Mouse (Mus musculus): ENCODE data around the gene Kel. TPM values are rescaled to one million over a fixed set of nuclear protein-coding genes. Genes with fewer than 3 reads are reported as not detected.

Gene Kel
- polyA plus RNA-seq, 1 experiment, result 1.00 TPM

GRCm38 (mm10) chr6:41684911-41685310, 19.2 kb downstream of the Kel start:
- DNase-seq, result no peak
- no peaks in the 10 kb centered on the region; the same call in 1 of the 2 replicates for H3K4me1 ChIP-seq (replicated peaks; ENCODE audit: control insufficient read depth, insufficient read depth, low read length)
- WGBS, result 93% methylated on average over 5 of the region's 5 CpGs
- H3K27me3 ChIP-seq (ENCODE audit: control insufficient read depth, insufficient read depth, low read length), result no peaks in the 10 kb centered on the region
- no peak overlapping the region for H3K4me3 ChIP-seq (ENCODE audit: control insufficient read depth, insufficient read depth, low read length)
- TF ChIP-seq CTCF (IDR thresholded peaks at IDR 0.05; ENCODE audit: borderline replicate concordance, control insufficient read depth, extremely low read depth, insufficient read depth, low read length, poor library complexity) (no peak), POLR2A (IDR thresholded peaks at IDR 0.05; ENCODE audit: control insufficient read depth, extremely low read depth, insufficient read depth, low read length, poor library complexity) (no peak)
- no peaks in the 10 kb centered on the region for H3K36me3 ChIP-seq (ENCODE audit: control insufficient read depth, insufficient read depth, low read length)
- H3K27ac ChIP-seq (ENCODE audit: control insufficient read depth, insufficient read depth, low read length), result no peak overlapping the region

GRCm38 (mm10) chr6:41684131-41684530, 20.0 kb downstream of the Kel start, which contains the start of gene Llcfc1:
Gene Llcfc1 (plus strand): TSS chr6:41684431.
- Histone ChIP-seq H3K36me3 (ENCODE audit: control insufficient read depth, insufficient read depth, low read length) (no peaks in the 10 kb centered on the region), H3K4me3 (ENCODE audit: control insufficient read depth, insufficient read depth, low read length) (no peak within 1 kb of the TSS), H3K27me3 (ENCODE audit: control insufficient read depth, insufficient read depth, low read length) (no peaks in the 10 kb centered on the region), H3K4me1 (replicated peaks; ENCODE audit: control insufficient read depth, insufficient read depth, low read length) (no peaks in the 10 kb centered on the region; the same call in 1 of the 2 replicates), H3K27ac (ENCODE audit: control insufficient read depth, insufficient read depth, low read length) (no peak within 1 kb of the TSS)
- DNase-seq, result no peak
- WGBS, result 90% methylated on average over 2 of the region's 2 CpGs
- TF ChIP-seq CTCF (IDR thresholded peaks at IDR 0.05; ENCODE audit: borderline replicate concordance, control insufficient read depth, extremely low read depth, insufficient read depth, low read length, poor library complexity) (no peak), POLR2A (IDR thresholded peaks at IDR 0.05; ENCODE audit: control insufficient read depth, extremely low read depth, insufficient read depth, low read length, poor library complexity) (no peak)

- no peaks in the 10 kb centered on the region for H3K36me3 ChIP-seq (ENCODE audit: control insufficient read depth, insufficient read depth, low read length)
- H3K27ac ChIP-seq (ENCODE audit: control insufficient read depth, insufficient read depth, low read length), result no peak overlapping the region
- H3K4me1 ChIP-seq (replicated peaks; ENCODE audit: control insufficient read depth, insufficient read depth, low read length), result no peaks in the 10 kb centered on the region; the same call in 1 of the 2 replicates
- WGBS, result 84% methylated on average over 5 of the region's 5 CpGs
- no peak overlapping the region for H3K4me3 ChIP-seq (ENCODE audit: control insufficient read depth, insufficient read depth, low read length)
- DNase-seq, result no peak
- TF ChIP-seq POLR2A (IDR thresholded peaks at IDR 0.05; ENCODE audit: control insufficient read depth, extremely low read depth, insufficient read depth, low read length, poor library complexity) (no peak), CTCF (IDR thresholded peaks at IDR 0.05; ENCODE audit: borderline replicate concordance, control insufficient read depth, extremely low read depth, insufficient read depth, low read length, poor library complexity) (no peak)
- H3K27me3 ChIP-seq (ENCODE audit: control insufficient read depth, insufficient read depth, low read length), result no peaks in the 10 kb centered on the region
Measured at GRCm38 (mm10) chr6:41681656-41682055, 22.5 kb downstream of the Kel start.

- Histone ChIP-seq H3K4me3 (ENCODE audit: control insufficient read depth, insufficient read depth, low read length) (no peak within 1 kb of the TSS), H3K27me3 (ENCODE audit: control insufficient read depth, insufficient read depth, low read length) (no peaks in the 10 kb centered on the region), H3K27ac (ENCODE audit: control insufficient read depth, insufficient read depth, low read length) (no peak within 1 kb of the TSS), H3K36me3 (ENCODE audit: control insufficient read depth, insufficient read depth, low read length) (no peaks in the 10 kb centered on the region), H3K4me1 (replicated peaks; ENCODE audit: control insufficient read depth, insufficient read depth, low read length) (no peaks in the 10 kb centered on the region; the same call in 1 of the 2 replicates)
- 88% methylated on average over 1 of the region's 1 CpGs for WGBS
- TF ChIP-seq CTCF (IDR thresholded peaks at IDR 0.05; ENCODE audit: borderline replicate concordance, control insufficient read depth, extremely low read depth, insufficient read depth, low read length, poor library complexity) (no peak), POLR2A (IDR thresholded peaks at IDR 0.05; ENCODE audit: control insufficient read depth, extremely low read depth, insufficient read depth, low read length, poor library complexity) (no peak)
- no peak for DNase-seq
Measured at GRCm38 (mm10) chr6:41680669-41681068, 23.5 kb downstream of the Kel start, which contains the start of gene Trpv5. Gene Trpv5 (minus strand): TSS chr6:41680769.

GRCm38 (mm10) chr6:41676530-41676929, 27.6 kb downstream of the Kel start:
- 97% methylated on average over 2 of the region's 2 CpGs for WGBS

GRCm38 (mm10) chr6:41662320-41662719, 41.8 kb downstream of the Kel start:
- TF ChIP-seq POLR2A (IDR thresholded peaks at IDR 0.05; ENCODE audit: control insufficient read depth, extremely low read depth, insufficient read depth, low read length, poor library complexity), result no peak
- TF ChIP-seq CTCF (IDR thresholded peaks at IDR 0.05; ENCODE audit: borderline replicate concordance, control insufficient read depth, extremely low read depth, insufficient read depth, low read length, poor library complexity), result no peak
- H3K27ac ChIP-seq (ENCODE audit: control insufficient read depth, insufficient read depth, low read length), result no peak overlapping the region
- no peaks in the 10 kb centered on the region for H3K4me1 ChIP-seq (replicated peaks; ENCODE audit: control insufficient read depth, insufficient read depth, low read length)
- H3K36me3 ChIP-seq (ENCODE audit: control insufficient read depth, insufficient read depth, low read length), result no peaks in the 10 kb centered on the region
- peak; percentile 44 for DNase-seq
- no peaks in the 10 kb centered on the region for H3K27me3 ChIP-seq (ENCODE audit: control insufficient read depth, insufficient read depth, low read length)
- no peak overlapping the region for H3K4me3 ChIP-seq (ENCODE audit: control insufficient read depth, insufficient read depth, low read length)
- WGBS, result 30% methylated on average over 2 of the region's 2 CpGs

More at GRCm38 (mm10) chr6:41676530-41676929, 27.6 kb downstream of the Kel start:
- Histone ChIP-seq H3K4me1 (replicated peaks; ENCODE audit: control insufficient read depth, insufficient read depth, low read length) (no peaks in the 10 kb centered on the region; the same call in 1 of the 2 replicates), H3K27ac (ENCODE audit: control insufficient read depth, insufficient read depth, low read length) (no peak overlapping the region), H3K27me3 (ENCODE audit: control insufficient read depth, insufficient read depth, low read length) (no peaks in the 10 kb centered on the region), H3K4me3 (ENCODE audit: control insufficient read depth, insufficient read depth, low read length) (no peak overlapping the region), H3K36me3 (ENCODE audit: control insufficient read depth, insufficient read depth, low read length) (no peaks in the 10 kb centered on the region)
- TF ChIP-seq POLR2A (IDR thresholded peaks at IDR 0.05; ENCODE audit: control insufficient read depth, extremely low read depth, insufficient read depth, low read length, poor library complexity) (no peak), CTCF (IDR thresholded peaks at IDR 0.05; ENCODE audit: borderline replicate concordance, control insufficient read depth, extremely low read depth, insufficient read depth, low read length, poor library complexity) (no peak)
- DNase-seq, result no peak

- Histone ChIP-seq H3K4me3 (ENCODE audit: control insufficient read depth, insufficient read depth, low read length) (no peak overlapping the region), H3K27me3 (ENCODE audit: control insufficient read depth, insufficient read depth, low read length) (no peaks in the 10 kb centered on the region), H3K4me1 (replicated peaks; ENCODE audit: control insufficient read depth, insufficient read depth, low read length) (0 out of 2 replicates have a peak, but pooled peaks cover 2% of the 10 kb centered on the region), H3K36me3 (ENCODE audit: control insufficient read depth, insufficient read depth, low read length) (no peaks in the 10 kb centered on the region), H3K27ac (ENCODE audit: control insufficient read depth, insufficient read depth, low read length) (no peak overlapping the region)
- DNase-seq, result no peak
- no peak for TF ChIP-seq POLR2A (IDR thresholded peaks at IDR 0.05; ENCODE audit: control insufficient read depth, extremely low read depth, insufficient read depth, low read length, poor library complexity)
- TF ChIP-seq CTCF (IDR thresholded peaks at IDR 0.05; ENCODE audit: borderline replicate concordance, control insufficient read depth, extremely low read depth, insufficient read depth, low read length, poor library complexity), result no peak
- 91% methylated on average over 1 of the region's 1 CpGs for WGBS
Measured at GRCm38 (mm10) chr6:41658487-41658886, 45.7 kb downstream of the Kel start.
